Mouse (Mus musculus) adrenal gland, postnatal 4 days (tissue): ENCODE results near the gene Adgrg3. TPM values are rescaled to one million over a fixed set of nuclear protein-coding genes. Genes with fewer than 3 reads are reported as not detected.

Experiments
- DNase-seq, 2 experiments: peaks; one replicate each; pipeline ENCODE4 v3.0.0; 2021 to 2022; ENCODE audit warnings: low spot score in 2 of 2, mixed read lengths in 2 of 2
- total RNA-seq, 2 experiments: library from RNA; stranded (reverse); gene quantifications; 2 replicates each; pipeline ENCODE4 v1.2.3; 2021

Gene Adgrg3
- total RNA-seq, 2 experiments from 2014 or later, result 6.2 to 7.8 TPM

GRCm38 (mm10) chr8:94992534-94992933, 25.0 kb upstream of the Adgrg3 start:
- no peak for DNase-seq

- no peak for DNase-seq
Measured at GRCm38 (mm10) chr8:94992996-94993724, 24.3 kb upstream of the Adgrg3 start.

GRCm38 (mm10) chr8:94994006-94994405, 23.5 kb upstream of the Adgrg3 start:
- DNase-seq, result peak in 1 of 2 experiments; percentile 34

- no peak for DNase-seq
Measured at GRCm38 (mm10) chr8:94994510-94994909, 23.0 kb upstream of the Adgrg3 start.

- DNase-seq, result no peak
Measured at GRCm38 (mm10) chr8:94995336-94995893, 22.1 kb upstream of the Adgrg3 start.

GRCm38 (mm10) chr8:94996037-94996436, 21.5 kb upstream of the Adgrg3 start:
- DNase-seq, result no peak

- no peak for DNase-seq
Measured at GRCm38 (mm10) chr8:94996899-94997856, 20.3 kb upstream of the Adgrg3 start.

- DNase-seq, result no peak
Measured at GRCm38 (mm10) chr8:94997857-94998243, 19.6 kb upstream of the Adgrg3 start.

GRCm38 (mm10) chr8:94998431-94998830, 19.1 kb upstream of the Adgrg3 start:
- DNase-seq, result no peak

GRCm38 (mm10) chr8:94999004-94999403, 18.5 kb upstream of the Adgrg3 start:
- DNase-seq, result no peak

GRCm38 (mm10) chr8:94999956-95000355, 17.5 kb upstream of the Adgrg3 start:
- no peak for DNase-seq

GRCm38 (mm10) chr8:95000684-95001083, 16.8 kb upstream of the Adgrg3 start:
- DNase-seq, result peak in 1 of 2 experiments; percentile 47

- DNase-seq, result no peak
Measured at GRCm38 (mm10) chr8:95001165-95001564, 16.3 kb upstream of the Adgrg3 start.

- peak; percentile 43 to 68 for DNase-seq
Measured at GRCm38 (mm10) chr8:95001655-95002054, 15.8 kb upstream of the Adgrg3 start.

- no peak for DNase-seq
Measured at GRCm38 (mm10) chr8:95002089-95002655, 15.3 kb upstream of the Adgrg3 start.

- no peak for DNase-seq
Measured at GRCm38 (mm10) chr8:95012442-95012919, 5.0 kb upstream of the Adgrg3 start.

- no peak for DNase-seq
Measured at GRCm38 (mm10) chr8:95015866-95016265, 1.6 kb upstream of the Adgrg3 start.

- DNase-seq, result no peak
Measured at GRCm38 (mm10) chr8:95016684-95017083, 808 bp upstream of the Adgrg3 start.

- no peak for DNase-seq
Measured at GRCm38 (mm10) chr8:95017969-95018635, 610 bp downstream of the Adgrg3 start.

- DNase-seq, result no peak
Measured at GRCm38 (mm10) chr8:95020293-95020777, 2.8 kb downstream of the Adgrg3 start.

- no peak for DNase-seq
Measured at GRCm38 (mm10) chr8:95020821-95021220, 3.3 kb downstream of the Adgrg3 start.
